Mouse (Mus musculus): ENCODE measurements around the gene Phactr3.
"Not testable (repeated sequence)": the region's sequence is repeated elsewhere in the genome, so short reads cannot be mapped to it uniquely, and the experiment has no call there.

DNA sequence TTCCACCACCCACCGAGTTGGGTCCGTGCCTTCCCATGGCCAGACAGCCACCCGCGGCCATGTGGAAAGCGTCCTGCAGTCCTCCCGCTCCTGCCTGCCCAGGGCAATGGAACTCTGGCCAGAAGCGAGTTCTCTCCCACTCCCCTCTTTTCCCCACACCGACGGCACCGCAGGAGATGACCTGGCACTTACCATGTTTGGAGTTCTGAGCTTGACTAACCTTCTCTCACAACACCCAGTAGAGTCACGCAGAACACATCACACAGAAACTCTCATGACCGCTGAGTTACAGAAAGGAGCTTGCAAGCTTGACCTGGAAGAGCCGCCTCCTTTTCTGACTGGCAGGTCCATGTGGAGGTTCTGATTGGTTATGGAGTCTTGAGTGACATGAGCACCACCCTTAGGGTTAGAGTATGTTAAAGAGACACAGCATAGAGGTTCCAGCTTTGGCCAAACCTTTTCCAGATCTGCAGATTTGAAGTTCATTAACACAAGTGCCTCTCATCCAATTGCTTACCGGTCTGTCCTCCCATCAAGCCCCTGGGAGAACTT is 40.5 kb upstream of the Phactr3 start, which contains the start of gene Zfp931:
- not testable (repeated sequence) for TF ChIP-seq CTCF (IDR thresholded peaks at IDR 0.05; ENCODE audit: insufficient read depth, low read length); POLR2A (IDR thresholded peaks at IDR 0.05; ENCODE audit: borderline replicate concordance, extremely low read depth, low read depth, low read length)

All from lung, adult 2 months (tissue).